In genomic region chr4:48046461-48046901, GRCm38 (mm10) we compare ENCODE assay signal across 8 mouse cellular contexts. TPM values are rescaled to one million over a fixed set of nuclear protein-coding genes. Genes with fewer than 3 reads are reported as not detected.
DNase-seq lines count a peak whose midpoint lies in the region; ATAC-seq and TF ChIP-seq lines count a peak whose summit lies in the region.

No protein-coding gene starts in this region.

- peak overlapping the region; percentile 100 for H3K4me2 ChIP-seq in lung, embryonic 16.5 days (ENCODE audit: low read depth, low read length)
- H3K4me2 ChIP-seq in neural tube, embryonic 14.5 days (ENCODE audit: low read depth, low read length) = peak overlapping the region; percentile 98

- no peak for TF ChIP-seq EP300 in heart, adult 2 months (IDR thresholded peaks at IDR 0.05; ENCODE audit: insufficient read depth, low read depth, low read length)

- no peaks in the 10 kb centered on the region for H3K36me3 ChIP-seq in lung, embryonic 16.5 days (ENCODE audit: control insufficient read depth, insufficient read depth, low read length)
- H3K36me3 ChIP-seq in heart, adult 2 months (ENCODE audit: control insufficient read depth, insufficient read depth, low read length) = no peaks in the 10 kb centered on the region
- H3K36me3 ChIP-seq in neural tube, embryonic 14.5 days (ENCODE audit: control insufficient read depth, insufficient read depth, low read length) = no peaks in the 10 kb centered on the region

- TF ChIP-seq CTCF in heart, adult 2 months (IDR thresholded peaks at IDR 0.05) = no peak

- 0% methylated on average over 20 of the region's 20 CpGs for WGBS in lung, embryonic 16.5 days
- WGBS in heart, adult 2 months = under 1% methylated on average over 20 of the region's 20 CpGs
- WGBS in neural tube, embryonic 14.5 days = under 1% methylated on average over 20 of the region's 20 CpGs

- no peaks in the 10 kb centered on the region for H3K79me2 ChIP-seq in heart, adult 2 months (replicated peaks; ENCODE audit: control insufficient read depth, insufficient read depth, low read length)

- no peak for TF ChIP-seq POLR2A in heart, adult 2 months (IDR thresholded peaks at IDR 0.05; ENCODE audit: insufficient read depth, low read depth, low read length)

- peak overlapping the region; percentile 42 for H3K9ac ChIP-seq in lung, embryonic 16.5 days (ENCODE audit: low read length)
- peak overlapping the region; percentile 74 for H3K9ac ChIP-seq in heart, adult 2 months (ENCODE audit: low read depth, low read length)
- peak overlapping the region; percentile 74 for H3K9ac ChIP-seq in neural tube, embryonic 14.5 days (replicated peaks; ENCODE audit: low read depth, low read length)

- peak overlapping the region; percentile 67 for H3K4me3 ChIP-seq in lung, embryonic 16.5 days (ENCODE audit: low read length)
- peak overlapping the region; percentile 72 for H3K4me3 ChIP-seq in heart, adult 2 months
- H3K4me3 ChIP-seq in neural tube, embryonic 14.5 days (ENCODE audit: low read depth, low read length) = peak overlapping the region; percentile 68

- DNase-seq in lung, postnatal 25 days (ENCODE audit: low spot score) = no peak
- peak; percentile 22 to 44 for DNase-seq in adrenal gland, postnatal 36 days
- DNase-seq in heart, adult 2 months = peak; percentile 40 to 54
- DNase-seq in kidney, postnatal 36 days = peak; percentile 12 to 40
- no peak for DNase-seq in gastrocnemius, postnatal 10 days
- DNase-seq in gastrocnemius, postnatal 25 days = no peak

- intact Hi-C loops in heart, adult 2 months (cut with DNase I) = no loop called here

- H3K4me1 ChIP-seq in lung, embryonic 16.5 days (replicated peaks; ENCODE audit: control insufficient read depth, insufficient read depth, low read length) = peaks cover 40% of the 10 kb centered on the region
- no peaks in the 10 kb centered on the region; the same call in 1 of the 2 replicates for H3K4me1 ChIP-seq in heart, adult 2 months (ENCODE audit: control insufficient read depth, insufficient read depth, low read length)
- peaks cover 29% of the 10 kb centered on the region for H3K4me1 ChIP-seq in neural tube, embryonic 14.5 days (ENCODE audit: control insufficient read depth, insufficient read depth, low read length)

- ATAC-seq in lung, embryonic 16.5 days (ENCODE audit: low read depth) = no peak
- ATAC-seq in neural tube, embryonic 14.5 days (ENCODE audit: low read depth) = no peak

- peaks cover 56% of the 10 kb centered on the region for H3K27me3 ChIP-seq in lung, embryonic 16.5 days (ENCODE audit: control insufficient read depth, insufficient read depth, low read depth, low read length)
- peaks cover 3% of the 10 kb centered on the region for H3K27me3 ChIP-seq in heart, adult 2 months (ENCODE audit: control insufficient read depth, insufficient read depth, low read length)
- peaks cover 24% of the 10 kb centered on the region for H3K27me3 ChIP-seq in neural tube, embryonic 14.5 days (ENCODE audit: control insufficient read depth, insufficient read depth, low read length)

- H3K9me3 ChIP-seq in lung, embryonic 16.5 days (ENCODE audit: control insufficient read depth, low read length) = no peaks in the 10 kb centered on the region
- no peaks in the 10 kb centered on the region for H3K9me3 ChIP-seq in neural tube, embryonic 14.5 days (ENCODE audit: control insufficient read depth, low read length)

- no peak overlapping the region for H3K27ac ChIP-seq in lung, embryonic 16.5 days (ENCODE audit: low read length)
- peak overlapping the region; percentile 15; the same call in 1 of the 2 replicates for H3K27ac ChIP-seq in heart, adult 2 months
- no peak overlapping the region; the same call in 1 of the 2 replicates for H3K27ac ChIP-seq in neural tube, embryonic 14.5 days (ENCODE audit: low read depth, low read length)

RNA-seq across cellular contexts. Expression of gene Nr4a3, which starts 1.5 kb away (rescaled TPM):
- 0.08 and 0.11 TPM in 2 replicates for polyA plus RNA-seq in lung, embryonic 16.5 days (2015; fragmentation: Nextera tagmentation; extraction: Ambion mirVana)
- total RNA-seq in adrenal gland, postnatal 36 days (2021) = 10 to 100 TPM; 66.7 to 87.7 TPM
- 1 to 10 TPM; 5.3 to 6.7 TPM for total RNA-seq in heart, adult 2 months (2021)
- 0.73 and 1.7 TPM in 2 replicates for polyA plus RNA-seq in heart, adult 2 months (2012; rRNA removed)
- polyA plus RNA-seq in neural tube, embryonic 14.5 days (2014; fragmentation: Nextera tagmentation; extraction: Ambion mirVana) = 1.9 and 3.0 TPM in 2 replicates
- 1 to 10 TPM; 2.2 TPM for total RNA-seq in gastrocnemius, postnatal 10 days (2021)
- 10 to 100 TPM in 1 of 2 experiments, 1 to 10 TPM in 1; 6.1 to 11.0 TPM for total RNA-seq in gastrocnemius, postnatal 25 days (2021)

Comparison
In these comparisons a context has a peak if more than half of its experiments do, and no peak if none do; other contexts are left out.
1. DNase-seq: peak in adrenal gland, postnatal 36 days (2 of 2), heart, adult 2 months (2 of 2) and kidney, postnatal 36 days (2 of 2); none in lung, postnatal 25 days (single experiment), gastrocnemius, postnatal 10 days (single experiment) and gastrocnemius, postnatal 25 days (single experiment).
2. RNA of gene Nr4a3, which starts 1.5 kb away (total RNA-seq): 66.7 to 87.7 TPM in adrenal gland, postnatal 36 days; 6.1 to 11.0 TPM in gastrocnemius, postnatal 25 days, 5.3 to 6.7 TPM in heart, adult 2 months and 2.2 TPM in gastrocnemius, postnatal 10 days; every median in the first group is over 4 times any median in the second.
3. Peak in every context shown above with its lines, with median percentiles within 50 percentile points of each other: H3K4me3 ChIP-seq and H3K9ac ChIP-seq.